Mouse (Mus musculus) midbrain, embryonic 10.5 days (tissue): ENCODE measurements at regions not wholly inside any gene's neighbourhood (a gene's known extent, or its start where the extent isn't known, plus 50 kb on each side); places are given as distances from the start of the nearest gene placed in this dataset.
A peak's percentile ranks its signal among the peaks of the same experiment; 100 is the strongest.

Experiments
- DNase-seq: peaks from one replicate; pipeline ENCODE4 v3.0.0-alpha.2; 2017; ENCODE audit warnings: low spot score
- H3K27ac ChIP-seq: fragments of 300-500 bp; sonication (generic); replicated peaks from 2 replicates; pipeline ENCODE4 v1.5.1; 2016; ENCODE audit warnings: mild to moderate bottlenecking
- H3K27me3 ChIP-seq: fragments of 300-500 bp; sonication (generic); 2 replicates; pipeline ENCODE4 v1.6.1; 2016; ENCODE audit warnings: low read depth, mild to moderate bottlenecking; ENCODE audit not compliant: poor library complexity, severe bottlenecking
- H3K36me3 ChIP-seq: fragments of 300-500 bp; sonication (generic); 2 replicates; pipeline ENCODE4 v1.6.1; 2016; ENCODE audit warnings: mild to moderate bottlenecking, moderate library complexity
- H3K4me1 ChIP-seq: fragments of 300-500 bp; sonication (generic); 2 replicates; pipeline ENCODE4 v1.6.1; 2016
- H3K4me3 ChIP-seq: fragments of 300-500 bp; sonication (generic); 2 replicates; pipeline ENCODE4 v1.5.1; 2016; ENCODE audit warnings: mild to moderate bottlenecking, moderate library complexity
- H3K9me3 ChIP-seq: fragments of 300-500 bp; sonication (generic); replicated peaks from 2 replicates; pipeline ENCODE4 v1.6.1; 2016; ENCODE audit warnings: mild to moderate bottlenecking
- WGBS: fragments of 180-500 bp; shearing (Covaris S2); methylation state at CpG from one replicate; pipeline ENCODE4 v1.1.7; 2016; 5-methylcytosine and 5-hydroxymethylcytosine counted together

GRCm38 (mm10) chr7:142835319-142835718 lies 92.1 kb upstream of the Ins2 start:
- Histone ChIP-seq H3K4me1 (peaks cover 12% of the 10 kb centered on the region), H3K4me3 (no peak overlapping the region), H3K27me3 (no peaks in the 10 kb centered on the region), H3K36me3 (no peaks in the 10 kb centered on the region), H3K27ac (no peak overlapping the region), H3K9me3 (no peaks in the 10 kb centered on the region)
- WGBS, result 89% methylated on average over 1 of the region's 1 CpGs
- DNase-seq, result no peak

DNA sequence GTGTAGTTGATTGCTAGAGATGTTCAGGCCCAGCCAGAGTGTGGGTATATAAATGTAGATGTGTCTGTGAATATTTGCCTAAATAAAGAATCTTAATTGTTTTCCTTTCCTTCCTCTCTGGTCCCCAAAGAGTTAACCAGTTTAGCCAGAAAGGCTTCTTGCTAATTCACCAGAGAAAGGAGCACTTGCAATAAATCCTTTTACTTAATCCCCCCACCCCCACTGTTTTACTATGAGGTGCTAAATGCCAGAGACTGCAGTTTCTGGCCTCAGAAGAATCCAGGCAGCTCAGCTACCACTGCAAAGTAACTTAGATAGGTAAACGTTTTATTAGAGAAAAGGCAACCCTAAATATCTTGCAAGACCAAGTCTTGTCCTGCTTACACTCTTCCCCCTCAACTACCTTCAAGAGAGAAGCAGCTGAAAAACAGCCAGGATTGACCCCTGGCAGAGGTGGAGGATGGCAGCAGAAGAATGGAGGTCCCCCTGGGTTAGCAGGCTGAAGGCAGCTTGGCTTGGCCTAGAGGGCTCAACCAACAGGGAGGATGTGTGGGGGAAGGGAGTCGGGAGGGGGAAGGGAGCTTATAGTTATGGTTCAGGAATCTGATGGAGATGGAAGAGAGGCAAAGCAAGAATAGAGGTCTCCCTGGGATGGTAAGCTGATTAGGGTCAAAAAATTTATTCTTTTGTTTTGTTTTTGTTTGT lies 87.9 kb upstream of the Ins2 start:
- H3K27ac ChIP-seq, result peak overlapping the region; percentile 78
- peaks cover 12% of the 10 kb centered on the region for H3K4me1 ChIP-seq
- no peaks in the 10 kb centered on the region for H3K9me3 ChIP-seq
- H3K36me3 ChIP-seq, result no peaks in the 10 kb centered on the region
- H3K4me3 ChIP-seq, result 0 out of 2 replicates have a peak overlapping the region, but pooled peaks have one; percentile 18
- peak; percentile 47 for DNase-seq
- WGBS, result 20% methylated on average over 2 of the region's 2 CpGs
- H3K27me3 ChIP-seq, result no peaks in the 10 kb centered on the region

GRCm38 (mm10) chr7:142810711-142811110 lies 67.5 kb upstream of the Ins2 start:
- no peak for DNase-seq
- Histone ChIP-seq H3K27me3 (no peaks in the 10 kb centered on the region), H3K27ac (no peak overlapping the region), H3K9me3 (no peaks in the 10 kb centered on the region), H3K36me3 (no peaks in the 10 kb centered on the region), H3K4me1 (0 out of 2 replicates have a peak, but pooled peaks cover 2% of the 10 kb centered on the region), H3K4me3 (no peak overlapping the region)
- WGBS, result 69% methylated on average over 4 of the region's 4 CpGs

DNA sequence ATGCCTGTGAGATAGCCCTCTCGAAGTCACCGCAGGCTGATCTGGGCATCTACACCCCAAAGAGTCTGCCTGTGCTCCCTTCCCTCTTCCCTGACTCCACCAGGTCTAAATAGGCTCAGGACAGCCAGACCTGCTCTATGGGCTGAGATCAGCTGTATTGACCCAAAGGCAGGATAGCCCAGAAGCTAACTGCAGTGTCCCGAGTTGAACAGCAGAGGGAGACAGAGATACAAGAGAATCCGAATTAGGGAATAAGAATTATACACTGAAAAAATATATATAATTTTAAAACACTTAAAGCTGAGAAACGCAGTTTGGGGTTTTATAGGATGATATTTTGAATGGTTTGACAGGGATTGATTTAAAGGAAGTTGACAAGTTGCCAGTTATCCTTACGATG lies 56.2 kb upstream of the Ins2 start:
- Histone ChIP-seq H3K4me3 (no peak overlapping the region), H3K36me3 (no peaks in the 10 kb centered on the region), H3K27me3 (no peaks in the 10 kb centered on the region), H3K27ac (no peak overlapping the region), H3K9me3 (no peaks in the 10 kb centered on the region), H3K4me1 (peaks cover 7% of the 10 kb centered on the region; the same call in 1 of the 2 replicates)
- WGBS, result 28% methylated on average over 6 of the region's 6 CpGs
- DNase-seq, result peak; percentile 37

- Histone ChIP-seq H3K4me1 (peaks cover 35% of the 10 kb centered on the region), H3K4me3 (no peak overlapping the region), H3K9me3 (no peaks in the 10 kb centered on the region), H3K36me3 (no peaks in the 10 kb centered on the region), H3K27ac (peak overlapping the region; percentile 81), H3K27me3 (no peaks in the 10 kb centered on the region)
- no peak for DNase-seq
- WGBS, result 76% methylated on average over 2 of the region's 2 CpGs
These were observed 51.3 kb upstream of the Ins2 start for GRCm38 (mm10) chr7:142794481-142794880.
